Mouse (Mus musculus) embryo, embryonic 11.5 days (tissue): Measurements from ENCODE around the gene Fam241a.

ENCODE experiments used
- DNase-seq: peaks from one replicate; pipeline ENCODE4 v3.0.0-alpha.2; 2012; ENCODE audit warnings: low read depth, low spot score

The Fam241a gene

GRCm38 (mm10) chr3:127895792-127896541 is at the start of gene Fam241a:
Fam241a (minus strand) TSS chr3:127896324.
- DNase-seq, result peak; percentile 68

- no peak for DNase-seq
These were observed 36.3 kb upstream of the Fam241a start for GRCm38 (mm10) chr3:127932453-127932852.

GRCm38 (mm10) chr3:127930326-127931012 is 34.3 kb upstream of the Fam241a start:
- DNase-seq, result no peak

- DNase-seq, result no peak
These were observed 33.8 kb upstream of the Fam241a start for GRCm38 (mm10) chr3:127929921-127930320.

GRCm38 (mm10) chr3:127926635-127927183 is 30.6 kb upstream of the Fam241a start:
- DNase-seq, result no peak

- DNase-seq, result no peak
These were observed 28.3 kb upstream of the Fam241a start for GRCm38 (mm10) chr3:127924464-127924863.

- DNase-seq, result no peak
These were observed 27.1 kb upstream of the Fam241a start for GRCm38 (mm10) chr3:127923183-127923582.

GRCm38 (mm10) chr3:127922125-127922524 is 26.0 kb upstream of the Fam241a start:
- DNase-seq, result no peak

- DNase-seq, result no peak
These were observed 22.0 kb upstream of the Fam241a start for GRCm38 (mm10) chr3:127917999-127918661.

- no peak for DNase-seq
These were observed 21.4 kb upstream of the Fam241a start for GRCm38 (mm10) chr3:127917549-127917948.

GRCm38 (mm10) chr3:127915656-127916334 is 19.7 kb upstream of the Fam241a start:
- DNase-seq, result no peak

GRCm38 (mm10) chr3:127913885-127914709 is 18.0 kb upstream of the Fam241a start:
- no peak for DNase-seq

- no peak for DNase-seq
These were observed 13.8 kb upstream of the Fam241a start for GRCm38 (mm10) chr3:127909941-127910340.

- DNase-seq, result no peak
These were observed 944 bp downstream of the Fam241a start for GRCm38 (mm10) chr3:127894981-127895779.

- DNase-seq, result no peak
These were observed 2.2 kb downstream of the Fam241a start for GRCm38 (mm10) chr3:127893902-127894301.

GRCm38 (mm10) chr3:127891906-127892305 is 4.2 kb downstream of the Fam241a start:
- no peak for DNase-seq

GRCm38 (mm10) chr3:127890008-127890407 is 6.1 kb downstream of the Fam241a start:
- no peak for DNase-seq

- DNase-seq, result no peak
These were observed 6.6 kb downstream of the Fam241a start for GRCm38 (mm10) chr3:127889570-127889969.

GRCm38 (mm10) chr3:127881684-127882083 is 14.4 kb downstream of the Fam241a start:
- DNase-seq, result no peak

- DNase-seq, result no peak
These were observed 16.2 kb downstream of the Fam241a start for GRCm38 (mm10) chr3:127879968-127880367.
